Mouse (Mus musculus) lung, adult 2 months (tissue): ENCODE results near the gene Arid1b.

Source experiments
- CTCF ChIP-seq: fragments of 200-500 bp; IDR thresholded peaks from 2 replicates; pipeline ENCODE4 v1.5.1; 2011; ENCODE audit warnings: mild to moderate bottlenecking, low read length, control low read depth; ENCODE audit not compliant: insufficient read depth
- POLR2A ChIP-seq: fragments of 200-500 bp; IDR thresholded peaks from 2 replicates; pipeline ENCODE4 v1.6.1; 2011; ENCODE audit warnings: low read depth, mild to moderate bottlenecking, control low read depth, low read length, borderline replicate concordance; ENCODE audit errors: extremely low read depth

- TF ChIP-seq CTCF (no peak), POLR2A (no peak)
These were observed 170.7 kb downstream of the Arid1b start for GRCm38 (mm10) chr17:5164794-5165193.
